Mouse (Mus musculus): ENCODE measurements around the gene Nfatc3. TPM values are rescaled to one million over a fixed set of nuclear protein-coding genes. Genes with fewer than 3 reads are reported as not detected.
A peak's percentile ranks its signal among the peaks of the same experiment; 100 is the strongest.

Gene Nfatc3
- total RNA-seq, 2 experiments from 2014 or later: 24.2 to 26.4 TPM

- peak; percentile 19 for DNase-seq
Measured at GRCm38 (mm10) chr8:106127882-106128410, 69.3 kb downstream of the Nfatc3 start.

GRCm38 (mm10) chr8:106129232-106129930 lies 70.7 kb downstream of the Nfatc3 start:
- no peak for DNase-seq

- no peak for DNase-seq
Measured at GRCm38 (mm10) chr8:106129997-106130396, 71.4 kb downstream of the Nfatc3 start.

GRCm38 (mm10) chr8:106130505-106130904 lies 71.9 kb downstream of the Nfatc3 start:
- no peak for DNase-seq

GRCm38 (mm10) chr8:106131021-106131420 lies 72.4 kb downstream of the Nfatc3 start:
- no peak for DNase-seq

- no peak for DNase-seq
Measured at GRCm38 (mm10) chr8:106131488-106132222, 73.0 kb downstream of the Nfatc3 start.

GRCm38 (mm10) chr8:106132356-106132755 lies 73.7 kb downstream of the Nfatc3 start:
- no peak for DNase-seq

- DNase-seq: no peak
Measured at GRCm38 (mm10) chr8:106133526-106133925, 74.9 kb downstream of the Nfatc3 start.

GRCm38 (mm10) chr8:106133946-106134345 lies 75.3 kb downstream of the Nfatc3 start:
- DNase-seq: no peak

GRCm38 (mm10) chr8:106134751-106135571 lies 76.3 kb downstream of the Nfatc3 start:
- DNase-seq: no peak

GRCm38 (mm10) chr8:106135672-106136071 lies 77.0 kb downstream of the Nfatc3 start:
- no peak for DNase-seq

- peak; percentile 54 for DNase-seq
Measured at GRCm38 (mm10) chr8:106136156-106137130, 77.8 kb downstream of the Nfatc3 start, which contains the start of gene Esrp2. Gene Esrp2 (minus strand): TSS chr8:106136974.

GRCm38 (mm10) chr8:106137218-106137905 lies 78.7 kb downstream of the Nfatc3 start:
- no peak for DNase-seq

GRCm38 (mm10) chr8:106137906-106138477 lies 79.4 kb downstream of the Nfatc3 start:
- DNase-seq: peak; percentile 65

- no peak for DNase-seq
Measured at GRCm38 (mm10) chr8:106138616-106139015, 80.0 kb downstream of the Nfatc3 start.

GRCm38 (mm10) chr8:106140191-106140590 lies 81.6 kb downstream of the Nfatc3 start:
- no peak for DNase-seq

- DNase-seq: peak; percentile 88
Measured at GRCm38 (mm10) chr8:106140769-106141168, 82.1 kb downstream of the Nfatc3 start.

GRCm38 (mm10) chr8:106145331-106145730 lies 86.7 kb downstream of the Nfatc3 start:
- no peak for DNase-seq

- no peak for DNase-seq
Measured at GRCm38 (mm10) chr8:106146014-106146413, 87.4 kb downstream of the Nfatc3 start.

- no peak for DNase-seq
Measured at GRCm38 (mm10) chr8:106147868-106148565, 89.4 kb downstream of the Nfatc3 start.
